Mouse (Mus musculus): ENCODE measurements around the gene Hpse. TPM values are rescaled to one million over a fixed set of nuclear protein-coding genes. Genes with fewer than 3 reads are reported as not detected.

The Hpse gene
- polyA plus RNA-seq, 1 experiment from 2014 or later = 3.4 TPM

- no peak for TF ChIP-seq CTCF (IDR thresholded peaks at IDR 0.05; ENCODE audit: low read depth)
- Histone ChIP-seq H3K9me3 (ENCODE audit: low read depth, low read length) (no peaks in the 10 kb centered on the region), H3K27ac (ENCODE audit: low read depth) (no peak overlapping the region), H3K4me3 (ENCODE audit: low read depth, low read length) (no peak overlapping the region), H3K9ac (no peak overlapping the region), H3K4me2 (no peak overlapping the region), H3K27me3 (ENCODE audit: insufficient read depth, low read length) (no peaks in the 10 kb centered on the region), H3K36me3 (ENCODE audit: insufficient read depth) (no peaks in the 10 kb centered on the region), H3K4me1 (ENCODE audit: insufficient read depth) (no peaks in the 10 kb centered on the region)
- DNase-seq (no peak), ATAC-seq (ENCODE audit: insufficient read depth) (no peak)
- 70% methylated on average over 6 of the region's 6 CpGs for WGBS
Observed at GRCm38 (mm10) chr5:100711219-100711618, 8.3 kb downstream of the Hpse start.

- 47% methylated on average over 2 of the region's 2 CpGs for whole genome bisulfite sequencing
- H3K27ac ChIP-seq (ENCODE audit: low read depth) = no peak overlapping the region
- no peak for TF ChIP-seq CTCF (IDR thresholded peaks at IDR 0.05; ENCODE audit: low read depth)
- H3K4me1 ChIP-seq (ENCODE audit: insufficient read depth) = no peaks in the 10 kb centered on the region
- H3K4me2 ChIP-seq = no peak overlapping the region
- no peak overlapping the region for H3K4me3 ChIP-seq (ENCODE audit: low read depth, low read length)
- DNase-seq = no peak
- no peak for ATAC-seq (ENCODE audit: insufficient read depth)
- H3K36me3 ChIP-seq (ENCODE audit: insufficient read depth) = no peaks in the 10 kb centered on the region
- no peak overlapping the region for H3K9ac ChIP-seq
- H3K9me3 ChIP-seq (ENCODE audit: low read depth, low read length) = no peaks in the 10 kb centered on the region
- no peaks in the 10 kb centered on the region for H3K27me3 ChIP-seq (ENCODE audit: insufficient read depth, low read length)
Observed at GRCm38 (mm10) chr5:100710012-100710411, 9.5 kb downstream of the Hpse start.

- no peak overlapping the region for H3K4me3 ChIP-seq (ENCODE audit: low read depth, low read length)
- DNase-seq = no peak
- no peaks in the 10 kb centered on the region; the same call in 1 of the 2 replicates for H3K9me3 ChIP-seq (ENCODE audit: low read depth, low read length)
- H3K36me3 ChIP-seq (ENCODE audit: insufficient read depth) = no peaks in the 10 kb centered on the region
- H3K4me2 ChIP-seq = no peak overlapping the region
- WGBS = 85% methylated on average over 6 of the region's 6 CpGs
- H3K4me1 ChIP-seq (ENCODE audit: insufficient read depth) = no peaks in the 10 kb centered on the region
- no peak overlapping the region for H3K27ac ChIP-seq (ENCODE audit: low read depth)
- no peak overlapping the region for H3K9ac ChIP-seq
- no peaks in the 10 kb centered on the region for H3K27me3 ChIP-seq (ENCODE audit: insufficient read depth, low read length)
- ATAC-seq (ENCODE audit: insufficient read depth) = no peak
- TF ChIP-seq CTCF (IDR thresholded peaks at IDR 0.05; ENCODE audit: low read depth) = no peak
Observed at GRCm38 (mm10) chr5:100709035-100709434, 10.5 kb downstream of the Hpse start.

- H3K27me3 ChIP-seq (ENCODE audit: insufficient read depth, low read length) = no peaks in the 10 kb centered on the region
- WGBS = 66% methylated on average over 8 of the region's 8 CpGs
- TF ChIP-seq CTCF (IDR thresholded peaks at IDR 0.05; ENCODE audit: low read depth) = no peak
- no peaks in the 10 kb centered on the region for H3K4me1 ChIP-seq (ENCODE audit: insufficient read depth)
- H3K9me3 ChIP-seq (ENCODE audit: low read depth, low read length) = no peaks in the 10 kb centered on the region; the same call in 1 of the 2 replicates
- no peak overlapping the region for H3K4me2 ChIP-seq
- no peak for DNase-seq
- ATAC-seq (ENCODE audit: insufficient read depth) = no peak
- no peak overlapping the region for H3K27ac ChIP-seq (ENCODE audit: low read depth)
- no peak overlapping the region for H3K9ac ChIP-seq
- H3K36me3 ChIP-seq (ENCODE audit: insufficient read depth) = no peaks in the 10 kb centered on the region
- H3K4me3 ChIP-seq (ENCODE audit: low read depth, low read length) = no peak overlapping the region
Observed at GRCm38 (mm10) chr5:100706675-100707074, 12.8 kb downstream of the Hpse start.

- Histone ChIP-seq H3K36me3 (ENCODE audit: insufficient read depth) (no peaks in the 10 kb centered on the region), H3K4me2 (no peak overlapping the region), H3K27ac (ENCODE audit: low read depth) (no peak overlapping the region), H3K9ac (no peak overlapping the region), H3K27me3 (ENCODE audit: insufficient read depth, low read length) (no peaks in the 10 kb centered on the region), H3K4me3 (ENCODE audit: low read depth, low read length) (no peak overlapping the region), H3K9me3 (ENCODE audit: low read depth, low read length) (no peaks in the 10 kb centered on the region; the same call in 1 of the 2 replicates), H3K4me1 (ENCODE audit: insufficient read depth) (no peaks in the 10 kb centered on the region)
- 93% methylated on average over 2 of the region's 2 CpGs for WGBS
- DNase-seq (no peak), ATAC-seq (ENCODE audit: insufficient read depth) (no peak)
- TF ChIP-seq CTCF (IDR thresholded peaks at IDR 0.05; ENCODE audit: low read depth) = no peak; the same call in 1 of the 2 replicates
Observed at GRCm38 (mm10) chr5:100704272-100704671, 15.2 kb downstream of the Hpse start.

- no peak overlapping the region for H3K27ac ChIP-seq (ENCODE audit: low read depth)
- no peak for ATAC-seq (ENCODE audit: insufficient read depth)
- H3K27me3 ChIP-seq (ENCODE audit: insufficient read depth, low read length) = no peaks in the 10 kb centered on the region
- H3K9ac ChIP-seq = no peak overlapping the region
- H3K4me3 ChIP-seq (ENCODE audit: low read depth, low read length) = no peak overlapping the region
- H3K4me1 ChIP-seq (ENCODE audit: insufficient read depth) = no peaks in the 10 kb centered on the region
- no peak for TF ChIP-seq CTCF (IDR thresholded peaks at IDR 0.05; ENCODE audit: low read depth)
- 94% methylated on average over 3 of the region's 3 CpGs for WGBS
- no peak overlapping the region for H3K4me2 ChIP-seq
- H3K9me3 ChIP-seq (ENCODE audit: low read depth, low read length) = no peaks in the 10 kb centered on the region; the same call in 1 of the 2 replicates
- no peak for DNase-seq
- H3K36me3 ChIP-seq (ENCODE audit: insufficient read depth) = no peaks in the 10 kb centered on the region
Observed at GRCm38 (mm10) chr5:100702325-100702724, 17.2 kb downstream of the Hpse start.

GRCm38 (mm10) chr5:100700861-100701620 lies 18.5 kb downstream of the Hpse start:
- no peak overlapping the region for H3K27ac ChIP-seq (ENCODE audit: low read depth)
- no peak overlapping the region for H3K4me2 ChIP-seq
- no peaks in the 10 kb centered on the region for H3K27me3 ChIP-seq (ENCODE audit: insufficient read depth, low read length)
- 79% methylated on average over 13 of the region's 13 CpGs for WGBS
- H3K36me3 ChIP-seq (ENCODE audit: insufficient read depth) = no peaks in the 10 kb centered on the region
- H3K9ac ChIP-seq = no peak overlapping the region
- DNase-seq (no peak), ATAC-seq (ENCODE audit: insufficient read depth) (no peak)
- H3K4me3 ChIP-seq (ENCODE audit: low read depth, low read length) = no peak overlapping the region
- no peak for TF ChIP-seq CTCF (IDR thresholded peaks at IDR 0.05; ENCODE audit: low read depth)
- no peaks in the 10 kb centered on the region; the same call in 1 of the 2 replicates for H3K9me3 ChIP-seq (ENCODE audit: low read depth, low read length)
- H3K4me1 ChIP-seq (ENCODE audit: insufficient read depth) = no peaks in the 10 kb centered on the region
